Mouse (Mus musculus) ES-Bruce4 (cell line): Measurements from ENCODE around the gene Gm20662. TPM values are rescaled to one million over a fixed set of nuclear protein-coding genes. Genes with fewer than 3 reads are reported as not detected.

ENCODE experiments used
- H3K27ac ChIP-seq: 2 replicates; pipeline ENCODE4 v1.5.1; 2012; ENCODE audit warnings: low read length, inconsistent platforms; ENCODE audit not compliant: insufficient read depth
- H3K27me3 ChIP-seq: 2 replicates; pipeline ENCODE4 v1.6.1; 2012; ENCODE audit warnings: mild to moderate bottlenecking, low read length, inconsistent platforms; ENCODE audit not compliant: control insufficient read depth, poor library complexity, insufficient read depth, severe bottlenecking
- H3K36me3 ChIP-seq: 2 replicates; pipeline ENCODE4 v1.6.1; 2012; ENCODE audit warnings: inconsistent platforms, mild to moderate bottlenecking, low read length, moderate library complexity; ENCODE audit not compliant: control insufficient read depth, poor library complexity, insufficient read depth, severe bottlenecking
- H3K4me1 ChIP-seq: one replicate; pipeline ENCODE4 v1.8.1; 2011; ENCODE audit warnings: low read length; ENCODE audit not compliant: control insufficient read depth, insufficient read depth
- H3K4me3 ChIP-seq: 2 replicates; pipeline ENCODE4 v1.5.1; 2011; ENCODE audit warnings: low read depth, mild to moderate bottlenecking, low read length
- H3K9ac ChIP-seq: 2 replicates; pipeline ENCODE4 v1.6.1; 2012; ENCODE audit warnings: low read depth, mild to moderate bottlenecking, inconsistent platforms; ENCODE audit not compliant: poor library complexity, severe bottlenecking
- H3K9me3 ChIP-seq: replicated peaks from 2 replicates; pipeline ENCODE4 v1.6.1; 2012; ENCODE audit warnings: mild to moderate bottlenecking, low read length, inconsistent platforms; ENCODE audit not compliant: control insufficient read depth, poor library complexity, insufficient read depth, severe bottlenecking
- CTCF ChIP-seq: IDR thresholded peaks from one replicate; pipeline ENCODE4 v1.8.1; 2011; ENCODE audit warnings: low read depth, low read length
- EP300 ChIP-seq: IDR thresholded peaks from 2 replicates; pipeline ENCODE4 v1.6.1; 2011; ENCODE audit warnings: low read depth, low read length; ENCODE audit not compliant: insufficient read depth
- POLR2A ChIP-seq: IDR thresholded peaks from one replicate; pipeline ENCODE4 v1.8.1; 2011; ENCODE audit warnings: low read length; ENCODE audit not compliant: insufficient read depth
- polyA plus RNA-seq: library from polyadenylated mRNA; stranded (reverse); fragments of >200 nt; gene quantifications from 2 replicates; pipeline ENCODE4 v1.2.4, GENCODE M21; 2011; ENCODE audit warnings: low read depth; ENCODE audit not compliant: missing spikeins, insufficient read depth, insufficient read length

Gene Gm20662
- polyA plus RNA-seq, 1 experiment = not detected

GRCm38 (mm10) chr9:108049561-108050251 lies 53.6 kb downstream of the Gm20662 start:
- Histone ChIP-seq H3K9ac (peak overlapping the region; percentile 47), H3K4me3 (peak overlapping the region; percentile 94), H3K36me3 (peaks cover 5% of the 10 kb centered on the region; the same call in 1 of the 2 replicates), H3K4me1 (no peaks in the 10 kb centered on the region), H3K27ac (no peak overlapping the region), H3K27me3 (no peaks in the 10 kb centered on the region), H3K9me3 (no peaks in the 10 kb centered on the region)
- no peak for TF ChIP-seq EP300

DNA sequence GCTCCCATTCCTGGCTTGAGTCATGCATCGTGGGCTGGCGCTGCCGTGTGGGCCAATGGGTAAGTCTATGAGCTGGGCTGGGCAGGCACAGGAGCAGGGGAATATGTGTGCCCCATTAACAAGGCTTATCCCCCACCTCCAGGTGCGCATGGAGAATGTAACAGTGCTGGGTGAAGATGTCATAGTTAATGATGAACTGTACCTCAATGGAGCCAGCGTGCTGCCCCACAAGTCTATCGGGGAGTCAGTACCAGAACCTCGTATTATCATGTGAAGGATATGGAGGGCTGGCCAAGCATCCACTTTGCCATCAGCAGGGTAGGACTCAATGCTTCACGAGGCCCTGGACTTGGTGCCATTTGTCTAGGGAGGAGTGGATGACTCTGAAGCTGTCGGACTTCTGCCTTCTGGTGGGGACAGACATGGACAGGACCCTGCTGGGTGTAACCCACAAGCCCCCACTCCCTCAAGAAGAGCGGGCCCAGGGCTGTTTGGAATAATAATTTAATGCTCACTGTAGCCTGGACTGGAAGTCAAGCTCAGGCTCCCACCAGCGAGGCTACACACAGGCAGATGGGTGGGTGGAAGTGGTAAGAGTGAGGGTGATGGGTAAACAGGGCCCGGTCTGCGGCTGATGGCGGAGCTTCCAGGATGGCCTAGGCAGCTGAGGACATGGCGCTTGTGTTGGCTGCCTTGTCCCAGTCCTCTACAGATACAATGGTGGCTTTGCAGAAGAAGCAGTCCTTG lies 55.2 kb downstream of the Gm20662 start:
- H3K9me3 ChIP-seq = no peaks in the 10 kb centered on the region
- no peaks in the 10 kb centered on the region for H3K4me1 ChIP-seq
- H3K36me3 ChIP-seq = 0 out of 2 replicates have a peak, but pooled peaks cover 3% of the 10 kb centered on the region
- no peak overlapping the region for H3K4me3 ChIP-seq
- H3K9ac ChIP-seq = no peak overlapping the region
- TF ChIP-seq POLR2A = no peak
- no peak for TF ChIP-seq EP300
- TF ChIP-seq CTCF = no peak
- no peak overlapping the region for H3K27ac ChIP-seq
- H3K27me3 ChIP-seq = no peaks in the 10 kb centered on the region

DNA sequence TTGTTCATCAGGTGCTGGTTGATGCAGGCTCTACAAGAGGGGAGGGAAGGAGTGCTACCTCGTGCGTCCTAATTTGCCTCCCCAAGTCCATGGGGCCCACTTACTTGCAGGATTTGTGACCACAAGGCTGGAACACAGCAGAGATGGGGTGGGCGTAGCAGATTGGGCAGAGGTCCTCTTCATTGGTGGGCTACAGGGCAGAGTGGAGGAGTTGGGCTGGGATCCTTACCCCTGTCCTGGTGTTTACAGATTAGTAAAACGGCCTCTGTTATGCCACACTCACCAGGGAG lies 55.7 kb downstream of the Gm20662 start:
- Histone ChIP-seq H3K9ac (no peak overlapping the region), H3K27ac (no peak overlapping the region), H3K4me3 (no peak overlapping the region), H3K9me3 (no peaks in the 10 kb centered on the region), H3K4me1 (no peaks in the 10 kb centered on the region), H3K27me3 (no peaks in the 10 kb centered on the region), H3K36me3 (0 out of 2 replicates have a peak, but pooled peaks cover 3% of the 10 kb centered on the region)
- TF ChIP-seq CTCF (no peak), EP300 (no peak), POLR2A (no peak)

GRCm38 (mm10) chr9:108052411-108052810 lies 56.3 kb downstream of the Gm20662 start:
- Histone ChIP-seq H3K9me3 (no peaks in the 10 kb centered on the region), H3K4me1 (no peaks in the 10 kb centered on the region), H3K27me3 (no peaks in the 10 kb centered on the region), H3K36me3 (0 out of 2 replicates have a peak, but pooled peaks cover 3% of the 10 kb centered on the region), H3K4me3 (no peak overlapping the region), H3K27ac (no peak overlapping the region), H3K9ac (no peak overlapping the region)
- no peak for TF ChIP-seq CTCF
- TF ChIP-seq POLR2A = no peak
- no peak for TF ChIP-seq EP300

DNA sequence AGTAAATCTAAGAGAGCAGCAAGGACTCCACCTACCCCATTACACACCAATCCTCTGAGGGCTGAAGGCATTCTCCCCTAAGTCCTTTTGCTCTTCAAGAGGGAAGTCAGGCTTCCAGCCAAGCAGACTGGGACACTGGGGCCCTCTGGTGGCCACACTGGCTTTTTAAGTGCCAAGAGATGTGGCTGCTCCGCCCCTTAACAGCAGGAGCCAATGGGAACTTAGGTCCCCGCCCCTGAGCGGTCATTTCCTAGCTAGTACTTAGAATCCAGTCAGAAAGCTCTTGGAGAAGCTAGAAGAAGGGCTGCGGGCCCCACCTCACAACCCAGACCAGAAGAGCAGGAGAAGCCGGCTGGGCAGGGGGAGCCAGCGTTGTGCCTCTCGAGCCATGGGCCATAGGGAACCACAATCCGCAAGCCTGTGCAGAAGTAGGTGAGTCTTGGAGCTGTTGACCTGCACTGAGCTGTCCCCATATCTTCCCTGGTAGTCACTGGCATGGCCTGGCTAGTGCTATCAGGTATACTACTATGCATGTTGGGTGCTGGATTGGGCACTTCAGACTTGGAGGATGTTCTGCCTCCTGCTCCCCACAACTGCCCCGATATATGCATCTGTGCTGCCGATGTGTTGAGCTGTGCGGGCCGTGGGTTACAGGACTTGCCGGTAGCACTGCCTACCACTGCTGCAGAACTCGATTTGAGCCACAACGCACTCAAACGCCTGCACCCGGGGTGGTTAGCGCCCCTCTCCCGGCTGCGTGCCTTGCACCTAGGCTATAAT lies 56.9 kb downstream of the Gm20662 start, which contains the start of gene Amigo3:
Gene Amigo3, plus strand, starts transcription at position 275 of the 780 bp plus-strand sequence.
- no peak within 1 kb of the TSS for H3K27ac ChIP-seq
- no peak within 1 kb of the TSS for H3K9ac ChIP-seq
- H3K9me3 ChIP-seq = no peaks in the 10 kb centered on the region
- H3K4me1 ChIP-seq = no peaks in the 10 kb centered on the region
- H3K27me3 ChIP-seq = no peaks in the 10 kb centered on the region
- peak within 1 kb of the TSS; percentile 27 for H3K4me3 ChIP-seq
- H3K36me3 ChIP-seq = 0 out of 2 replicates have a peak, but pooled peaks cover 3% of the 10 kb centered on the region
- TF ChIP-seq CTCF (peak; percentile 80), POLR2A (peak; percentile 27), EP300 (no peak)
